Mouse (Mus musculus): ENCODE results near the gene Islr. TPM values are rescaled to one million over a fixed set of nuclear protein-coding genes. Genes with fewer than 3 reads are reported as not detected.

Gene Islr
- polyA plus RNA-seq (2017; shearing (Covaris generic)): 1 to 10 TPM in 1 of 2 experiments, under 1 TPM in 1; 0.66 to 2.0 TPM

DNA sequence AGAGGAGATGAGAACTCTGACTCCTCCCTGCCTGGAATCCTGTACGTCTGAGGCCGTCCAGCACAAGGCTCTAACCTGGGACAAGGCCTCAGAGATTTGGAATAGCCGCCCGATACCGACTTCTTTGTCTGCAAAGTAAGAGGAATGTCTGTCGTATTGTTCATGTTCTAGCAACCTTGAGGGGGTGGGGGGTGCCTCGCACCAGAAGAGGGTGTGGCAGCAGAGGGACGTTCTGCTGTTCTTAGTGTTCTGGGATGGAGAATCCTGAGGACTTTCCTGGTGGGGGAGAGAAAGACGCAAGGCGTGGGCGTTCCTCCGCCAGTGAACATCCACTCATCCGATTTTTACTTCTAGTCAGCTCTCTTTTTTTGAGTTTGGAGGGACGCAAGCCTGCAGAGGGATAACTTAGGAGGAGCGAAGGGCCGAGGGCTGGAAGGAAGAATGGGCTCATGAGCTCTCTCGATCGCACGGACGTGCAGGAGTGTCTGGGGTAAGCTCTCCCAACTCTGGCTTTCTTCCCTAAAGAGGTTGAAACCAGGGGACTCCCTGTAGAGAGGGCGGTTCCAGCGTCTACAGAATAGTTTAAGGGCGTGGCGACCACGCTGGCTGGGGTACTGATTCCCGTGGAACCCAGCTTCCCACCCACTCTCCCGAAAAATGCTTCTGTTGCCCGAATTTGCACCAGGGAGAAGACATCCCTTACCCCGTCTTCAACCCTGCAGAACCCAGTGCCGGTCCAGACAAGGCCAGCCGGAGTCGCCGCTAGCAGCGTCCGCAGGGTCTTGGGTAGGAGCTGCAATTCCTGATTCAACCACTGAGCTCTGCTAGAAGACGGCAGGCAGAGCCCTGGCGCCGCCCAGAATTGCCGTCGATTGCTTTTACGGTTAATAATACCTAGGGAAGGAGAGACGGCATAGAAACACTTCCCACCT is at the start of gene Islr, which contains the start of gene Islr2:
Islr (minus strand) TSS at position 791 of the 932 bp plus-strand sequence.
Islr2 (minus strand) TSS at position 804 of the 932 bp plus-strand sequence.

GRCm38 (mm10) chr9:58253033-58253804 is 49.1 kb upstream of the Islr start, which contains the start of gene Stoml1:
Stoml1 (plus strand) TSS chr9:58253164.

GRCm38 (mm10) chr9:58249592-58250192 is 45.6 kb upstream of the Islr start, which contains the start of gene Pml:
Pml (minus strand) TSS chr9:58249786.

DNA sequence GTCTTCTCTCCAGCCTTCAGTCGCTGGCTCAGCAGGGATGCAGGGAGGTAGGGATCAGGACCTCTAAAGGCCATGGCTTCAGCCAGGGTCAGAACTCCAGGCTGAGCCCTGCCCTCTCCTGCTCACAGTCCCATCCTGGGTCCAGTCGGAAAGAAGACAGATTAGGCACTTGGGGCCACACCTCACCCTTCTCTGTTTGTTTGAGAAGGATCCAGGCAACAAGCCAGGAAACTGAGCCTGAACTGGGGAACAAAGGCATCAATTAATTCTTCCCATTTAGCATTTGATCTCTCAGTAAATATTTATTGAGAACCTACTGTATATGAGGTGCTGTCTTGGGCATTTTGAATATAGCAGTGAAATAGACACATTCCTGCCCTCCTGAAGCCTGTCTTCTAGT is 85.4 kb downstream of the Islr start, which contains the start of gene Ccdc33:
Ccdc33 (minus strand) TSS at position 153 of the 400 bp plus-strand sequence.

Other genes starting within 250 kb of the Islr start
- 1 to 10 TPM in 1 of 2 experiments, not detected in 1; 1.3 TPM for gene Cyp11a1, start 197.9 kb downstream of the Islr start, polyA plus RNA-seq (2017; shearing (Covaris generic))
- 1 to 10 TPM; 2.2 to 3.2 TPM for gene Stra6, start 140.5 kb downstream of the Islr start, polyA plus RNA-seq (2017; shearing (Covaris generic))
- gene Ccdc33, start 85.5 kb downstream of the Islr start, polyA plus RNA-seq (2017; shearing (Covaris generic)): under 1 TPM; 0.33 to 0.62 TPM
- gene Islr2, start within 50 bp of the Islr start, polyA plus RNA-seq (2017; shearing (Covaris generic)): not detected
- 10 to 100 TPM; 50.0 to 59.2 TPM for gene Pml, start 45.5 kb upstream of the Islr start, polyA plus RNA-seq (2017; shearing (Covaris generic))
- 10 to 100 TPM; 20.9 to 27.4 TPM for gene Stoml1, start 48.9 kb upstream of the Islr start, polyA plus RNA-seq (2017; shearing (Covaris generic))
- not detected for gene Loxl1, start 108.9 kb upstream of the Islr start, polyA plus RNA-seq (2017; shearing (Covaris generic))
- under 1 TPM in 1 of 2 experiments, not detected in 1; 0.18 TPM for gene Tbc1d21, start 166.1 kb upstream of the Islr start, polyA plus RNA-seq (2017; shearing (Covaris generic))